Mouse (Mus musculus) embryonic facial prominence, embryonic 15.5 days (tissue): ENCODE measurements around the gene Mmp23. TPM values are rescaled to one million over a fixed set of nuclear protein-coding genes. Genes with fewer than 3 reads are reported as not detected.
"Not testable (repeated sequence)": the region's sequence is repeated elsewhere in the genome, so short reads cannot be mapped to it uniquely, and the experiment has no call there.

Experiments used
- ATAC-seq: fragments of 200-750 bp; cut with Nextera tagmentation; 2 replicates; pipeline ENCODE4 v1.8.0; 2017; ENCODE audit warnings: low read depth, moderate TSS enrichment; ENCODE audit not compliant: insufficient number of reproducible peaks, low FRiP score, low TSS enrichment
- H3K27ac ChIP-seq: fragments of 300-500 bp; sonication (generic); replicated peaks from 2 replicates; pipeline ENCODE4 v1.5.1; 2015; ENCODE audit warnings: mild to moderate bottlenecking, inconsistent platforms
- H3K27me3 ChIP-seq: fragments of 300-500 bp; sonication (generic); 2 replicates; pipeline ENCODE4 v1.6.1; 2015; ENCODE audit warnings: inconsistent platforms
- H3K36me3 ChIP-seq: fragments of 300-500 bp; sonication (generic); 2 replicates; pipeline ENCODE4 v1.6.1; 2015; ENCODE audit warnings: mild to moderate bottlenecking, inconsistent platforms
- H3K4me1 ChIP-seq: fragments of 300-500 bp; sonication (generic); 2 replicates; pipeline ENCODE4 v1.6.1; 2015; ENCODE audit warnings: inconsistent platforms
- H3K4me2 ChIP-seq: fragments of 300-500 bp; sonication (generic); replicated peaks from 2 replicates; pipeline ENCODE4 v1.6.1; 2015; ENCODE audit warnings: mild to moderate bottlenecking, inconsistent platforms
- H3K4me3 ChIP-seq: fragments of 300-500 bp; sonication (generic); replicated peaks from 2 replicates; pipeline ENCODE4 v1.5.1; 2015; ENCODE audit warnings: mild to moderate bottlenecking, inconsistent platforms
- H3K9ac ChIP-seq: fragments of 300-500 bp; sonication (generic); 2 replicates; pipeline ENCODE4 v1.6.1; 2015; ENCODE audit warnings: inconsistent platforms
- H3K9me3 ChIP-seq: fragments of 300-500 bp; sonication (generic); replicated peaks from 2 replicates; pipeline ENCODE4 v1.6.1; 2016; ENCODE audit warnings: inconsistent platforms
- WGBS: fragments of 180-500 bp; shearing (Covaris S2); methylation state at CpG from one replicate; pipeline ENCODE4 v1.1.7; 2015; 5-methylcytosine and 5-hydroxymethylcytosine counted together
- polyA plus RNA-seq: library from polyadenylated mRNA; unstranded; fragments of >200 nt; fragmentation: Nextera tagmentation; extraction: Ambion mirVana; gene quantifications from 2 replicates; pipeline ENCODE4 v1.2.1, GENCODE M21; 2015

Mmp23 gene
- 38.5 and 39.0 TPM in 2 replicates for polyA plus RNA-seq

GRCm38 (mm10) chr4:155653086-155653450 lies at the start of gene Mmp23:
Gene Mmp23 (minus strand): TSS chr4:155653384.
- under 1% methylated on average over 33 of the region's 33 CpGs for WGBS
- H3K27ac ChIP-seq: peak within 1 kb of the TSS; percentile 60; the same call in 1 of the 2 replicates
- H3K4me2 ChIP-seq: peak within 1 kb of the TSS; percentile 94
- H3K9ac ChIP-seq: peak within 1 kb of the TSS; percentile 37
- H3K27me3 ChIP-seq: peaks cover 33% of the 10 kb centered on the region
- peak within 1 kb of the TSS; percentile 51 for H3K4me3 ChIP-seq
- H3K4me1 ChIP-seq: peaks cover 40% of the 10 kb centered on the region
- no peaks in the 10 kb centered on the region for H3K9me3 ChIP-seq
- ATAC-seq: peak; percentile 69
- H3K36me3 ChIP-seq: peaks cover 56% of the 10 kb centered on the region

- Histone ChIP-seq H3K27ac (no peak overlapping the region), H3K9me3 (no peaks in the 10 kb centered on the region), H3K27me3 (no peaks in the 10 kb centered on the region), H3K4me2 (no peak overlapping the region), H3K4me1 (peaks cover 19% of the 10 kb centered on the region), H3K4me3 (no peak overlapping the region), H3K36me3 (no peaks in the 10 kb centered on the region), H3K9ac (no peak overlapping the region)
- no peak for ATAC-seq
Observed at GRCm38 (mm10) chr4:155700425-155700824, 47.2 kb upstream of the Mmp23 start.

DNA sequence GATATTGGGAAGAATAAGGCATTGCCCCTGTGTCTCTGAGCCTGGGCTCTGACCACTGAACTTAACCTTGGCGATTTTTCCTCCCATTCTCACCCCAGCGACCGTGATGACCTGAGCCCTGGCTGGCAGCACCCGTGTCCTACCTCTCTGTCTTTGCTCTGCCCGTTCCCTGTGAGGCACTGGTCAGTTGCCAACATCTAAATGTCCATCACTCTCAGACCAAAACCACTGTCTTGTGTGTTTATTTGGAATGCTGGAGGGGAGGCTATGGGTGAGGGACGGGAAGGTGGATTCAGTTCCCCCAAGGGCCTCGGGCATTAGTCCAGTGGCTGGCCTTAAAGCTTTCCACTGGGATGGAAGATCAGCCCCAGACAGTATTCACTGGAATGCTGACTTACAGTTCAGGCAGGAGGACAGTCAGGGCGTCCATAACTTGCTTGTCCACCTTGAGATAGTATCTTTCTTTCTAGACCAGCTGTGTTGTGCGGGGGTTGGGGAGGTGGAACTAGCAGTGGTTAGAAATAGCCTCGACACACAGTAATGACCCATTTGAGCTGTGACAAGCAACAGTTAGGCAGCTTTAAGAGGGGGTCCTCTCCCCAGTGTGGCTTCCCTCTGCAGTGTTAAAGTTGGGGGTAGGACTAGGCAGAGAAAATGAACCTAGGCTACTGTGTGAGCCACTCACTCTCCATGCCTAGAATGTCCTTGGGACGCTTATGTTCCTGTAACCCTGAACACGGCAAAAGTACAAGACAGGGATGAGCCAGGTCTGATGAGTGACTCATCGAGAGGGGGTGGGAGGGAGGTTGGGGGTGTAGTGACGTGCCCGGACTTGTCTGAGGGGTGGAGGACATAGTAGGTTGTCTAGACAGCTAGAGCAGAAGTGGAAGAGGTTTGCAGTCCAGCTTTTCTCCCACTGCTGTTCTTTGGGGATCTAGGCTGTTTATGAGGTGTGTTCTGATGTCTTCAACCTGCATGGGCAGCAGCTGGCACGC lies 43.4 kb upstream of the Mmp23 start:
- Histone ChIP-seq H3K27me3 (no peaks in the 10 kb centered on the region), H3K27ac (no peak overlapping the region), H3K4me2 (peak overlapping the region; percentile 95; the same call in 1 of the 2 replicates), H3K36me3 (no peaks in the 10 kb centered on the region), H3K9ac (0 out of 2 replicates have a peak overlapping the region, but pooled peaks have one; percentile 2), H3K9me3 (no peaks in the 10 kb centered on the region), H3K4me1 (peaks cover 26% of the 10 kb centered on the region), H3K4me3 (no peak overlapping the region)
- 64% methylated on average over 16 of the region's 16 CpGs for WGBS
- ATAC-seq: no peak

DNA sequence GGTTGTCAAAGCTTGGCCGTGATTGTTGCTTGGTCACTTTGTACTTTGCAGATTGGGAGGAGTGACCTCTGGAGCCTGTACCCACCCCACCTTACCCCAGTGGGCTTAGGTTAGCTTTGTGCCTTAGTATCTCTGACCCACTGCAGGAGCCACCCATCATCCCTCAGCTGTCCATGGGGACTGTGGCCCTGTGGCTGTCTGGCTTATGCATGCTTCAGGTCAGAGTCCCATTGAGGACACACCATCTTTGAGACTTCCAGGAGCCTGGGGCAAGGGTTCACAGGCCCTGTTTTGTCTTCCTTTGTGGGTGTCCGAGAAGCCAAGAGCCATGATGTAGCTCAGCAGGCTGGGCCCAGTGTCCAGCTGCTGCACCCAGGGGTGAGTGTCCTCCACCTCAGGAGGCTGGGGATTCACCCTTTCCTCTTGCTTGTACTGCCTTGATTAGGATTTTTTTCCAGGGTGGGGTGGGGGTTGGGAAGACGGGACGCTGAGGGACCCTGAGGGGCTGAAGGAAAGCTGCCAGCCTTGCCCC lies 42.4 kb upstream of the Mmp23 start:
- WGBS: 66% methylated on average over 4 of the region's 4 CpGs
- H3K4me3 ChIP-seq: peak overlapping the region; percentile 74
- no peaks in the 10 kb centered on the region for H3K9me3 ChIP-seq
- H3K4me2 ChIP-seq: peak overlapping the region; percentile 95
- H3K4me1 ChIP-seq: peaks cover 26% of the 10 kb centered on the region
- ATAC-seq: no peak
- no peaks in the 10 kb centered on the region for H3K36me3 ChIP-seq
- H3K27ac ChIP-seq: no peak overlapping the region
- peaks cover 6% of the 10 kb centered on the region; the same call in 1 of the 2 replicates for H3K27me3 ChIP-seq
- 0 out of 2 replicates have a peak overlapping the region, but pooled peaks have one; percentile 2 for H3K9ac ChIP-seq

DNA sequence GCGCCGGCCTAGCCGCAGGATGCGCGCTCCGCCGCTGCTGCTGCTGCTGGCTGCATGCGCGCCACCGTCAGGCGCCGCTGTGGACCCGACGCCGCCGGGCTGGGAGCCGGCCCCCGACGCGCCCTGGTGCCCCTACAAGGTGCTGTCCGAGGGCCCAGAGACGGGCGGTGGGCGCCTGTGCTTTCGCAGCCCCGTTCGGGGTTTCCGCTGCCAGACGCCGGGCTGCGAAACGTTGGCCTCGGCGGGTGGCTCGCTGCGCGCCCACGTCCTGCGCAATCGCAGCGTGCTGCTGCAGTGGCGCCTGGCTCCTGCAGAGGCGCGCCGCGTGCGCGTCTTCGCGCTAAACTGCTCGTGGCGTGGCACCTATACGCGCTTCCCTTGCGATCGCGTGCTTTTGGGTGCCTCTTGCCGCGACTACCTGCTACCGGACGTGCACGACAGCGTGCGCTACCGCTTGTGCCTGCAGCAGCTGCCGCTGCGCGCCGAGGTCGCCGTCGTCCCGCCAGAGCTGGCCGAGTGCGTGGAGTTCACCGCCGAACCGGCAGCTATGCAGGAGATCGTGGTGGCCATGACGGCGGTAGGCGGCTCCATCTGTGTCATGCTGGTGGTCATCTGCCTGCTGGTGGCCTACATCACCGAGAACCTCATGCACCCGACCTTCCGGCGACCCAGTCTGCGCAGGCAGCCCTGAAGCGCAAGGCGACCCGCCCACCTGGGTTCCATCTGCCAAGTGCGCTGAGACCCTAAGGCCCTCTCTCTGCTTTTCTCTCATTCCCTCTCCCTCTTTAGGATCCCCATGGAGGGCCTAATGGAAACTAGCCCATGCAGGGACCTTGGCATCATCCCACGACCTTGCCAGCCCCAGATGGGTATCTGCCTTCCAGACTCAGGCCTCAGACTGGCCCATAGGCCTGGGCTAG lies 41.6 kb upstream of the Mmp23 start:
- peaks cover 26% of the 10 kb centered on the region for H3K4me1 ChIP-seq
- H3K36me3 ChIP-seq: no peaks in the 10 kb centered on the region
- no peaks in the 10 kb centered on the region for H3K9me3 ChIP-seq
- H3K27ac ChIP-seq: peak overlapping the region; percentile 80
- peak; percentile 81 for ATAC-seq
- under 1% methylated on average over 91 of the region's 92 CpGs for WGBS
- H3K27me3 ChIP-seq: peaks cover 7% of the 10 kb centered on the region; the same call in 1 of the 2 replicates
- H3K9ac ChIP-seq: peak overlapping the region; percentile 58
- peak overlapping the region; percentile 95 for H3K4me2 ChIP-seq
- peak overlapping the region; percentile 74 for H3K4me3 ChIP-seq

GRCm38 (mm10) chr4:155694111-155694481 lies 40.9 kb upstream of the Mmp23 start, which contains the start of gene Fndc10:
Gene Fndc10 (plus strand): TSS chr4:155694342.
- peak within 1 kb of the TSS; percentile 80 for H3K27ac ChIP-seq

DNA sequence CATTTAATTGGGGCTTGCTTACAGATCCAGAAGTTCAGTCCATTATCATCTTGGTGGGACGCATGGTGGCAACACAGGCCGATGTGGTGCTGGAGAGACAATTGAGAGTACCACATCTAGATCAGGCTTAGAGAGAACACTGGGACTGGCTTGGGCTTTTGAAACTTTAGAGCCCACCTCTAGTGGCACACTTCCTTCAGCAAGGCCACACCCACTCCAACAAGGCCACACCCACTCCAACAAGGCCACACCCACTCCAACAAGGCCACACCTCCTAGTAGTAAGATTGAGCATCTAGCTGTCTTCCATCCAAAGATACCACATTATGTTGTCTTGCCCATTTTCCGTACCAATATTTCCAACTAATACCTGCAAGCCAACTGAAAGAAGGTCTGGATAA lies 39.2 kb upstream of the Mmp23 start:
- Histone ChIP-seq H3K4me3 (no peak overlapping the region), H3K27me3 (peaks cover 7% of the 10 kb centered on the region; the same call in 1 of the 2 replicates), H3K9ac (no peak overlapping the region), H3K4me1 (peaks cover 26% of the 10 kb centered on the region), H3K4me2 (no peak overlapping the region), H3K27ac (no peak overlapping the region), H3K9me3 (no peaks in the 10 kb centered on the region), H3K36me3 (no peaks in the 10 kb centered on the region)
- ATAC-seq: no peak
- WGBS: 95% methylated on average over 3 of the region's 3 CpGs

More at GRCm38 (mm10) chr4:155694111-155694481, 40.9 kb upstream of the Mmp23 start, which contains the start of gene Fndc10:
- peak within 1 kb of the TSS; percentile 58 for H3K9ac ChIP-seq
- peak; percentile 85 for ATAC-seq
- H3K36me3 ChIP-seq: no peaks in the 10 kb centered on the region
- H3K4me1 ChIP-seq: peaks cover 26% of the 10 kb centered on the region
- no peaks in the 10 kb centered on the region for H3K9me3 ChIP-seq
- peaks cover 7% of the 10 kb centered on the region; the same call in 1 of the 2 replicates for H3K27me3 ChIP-seq
- peak within 1 kb of the TSS; percentile 74 for H3K4me3 ChIP-seq
- H3K4me2 ChIP-seq: peak within 1 kb of the TSS; percentile 95
- WGBS: 1% methylated on average over 46 of the region's 47 CpGs

GRCm38 (mm10) chr4:155690571-155691375 lies 37.6 kb upstream of the Mmp23 start:
- Histone ChIP-seq H3K27ac (no peak overlapping the region), H3K4me2 (no peak overlapping the region), H3K9me3 (no peaks in the 10 kb centered on the region), H3K4me3 (no peak overlapping the region), H3K27me3 (peaks cover 7% of the 10 kb centered on the region; the same call in 1 of the 2 replicates), H3K4me1 (peaks cover 12% of the 10 kb centered on the region), H3K36me3 (no peaks in the 10 kb centered on the region), H3K9ac (no peak overlapping the region)
- ATAC-seq: no peak
- 78% methylated on average over 12 of the region's 12 CpGs for WGBS

DNA sequence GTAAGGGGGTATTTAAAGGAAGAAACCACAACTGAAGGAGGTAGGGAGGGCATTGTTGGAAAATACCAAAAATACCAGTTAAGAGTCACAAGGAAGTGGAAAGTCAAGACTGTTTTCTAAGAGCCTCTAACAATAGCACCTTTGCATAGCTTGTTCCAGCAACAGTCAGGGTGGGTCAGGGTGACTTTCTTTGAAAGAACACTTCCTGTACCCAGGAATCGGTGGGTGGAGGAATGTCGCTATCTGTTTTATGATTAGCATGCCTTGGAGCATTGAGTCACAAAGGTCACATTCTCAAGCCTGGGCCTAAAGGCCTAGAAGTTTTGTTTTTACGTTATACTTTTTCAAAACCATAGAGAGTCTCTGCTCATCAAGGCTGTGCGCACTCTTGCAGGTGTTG lies 34.6 kb upstream of the Mmp23 start:
- not testable (repeated sequence) for ATAC-seq, H3K9me3 ChIP-seq, H3K9ac ChIP-seq, H3K4me2 ChIP-seq, H3K27me3 ChIP-seq, H3K27ac ChIP-seq, H3K4me1 ChIP-seq, H3K4me3 ChIP-seq, H3K36me3 ChIP-seq
- WGBS: 72% methylated on average over 4 of the region's 4 CpGs

DNA sequence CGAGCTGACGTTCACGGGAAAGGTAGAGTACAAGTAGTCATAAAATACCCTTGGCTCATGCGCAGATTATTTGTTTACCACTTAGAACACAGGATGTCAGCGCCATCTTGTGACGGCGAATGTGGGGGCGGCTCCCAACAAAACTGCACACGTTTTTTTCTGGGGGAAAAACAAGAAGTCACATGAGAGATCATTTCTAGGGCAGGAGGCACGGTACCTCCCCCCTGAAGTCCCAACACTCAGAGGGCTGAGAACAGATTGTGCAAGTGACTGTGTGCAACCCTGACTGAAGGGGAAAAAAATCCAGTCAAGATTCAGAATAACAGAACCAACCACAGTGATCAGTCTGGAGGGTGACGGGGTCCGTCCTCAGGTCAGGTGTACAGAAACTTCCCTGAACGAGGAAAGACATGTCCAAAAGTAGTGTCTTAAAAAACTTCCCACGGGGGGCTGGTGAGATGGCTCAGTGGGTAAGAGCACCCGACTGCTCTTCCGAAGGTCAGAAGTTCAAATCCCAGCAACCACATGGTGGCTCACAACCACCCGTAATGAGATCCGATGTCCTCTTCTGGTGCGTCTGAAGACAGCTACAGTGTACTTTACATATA lies 30.6 kb upstream of the Mmp23 start:
- H3K4me1 ChIP-seq, H3K27ac ChIP-seq, H3K4me2 ChIP-seq, H3K36me3 ChIP-seq, H3K9ac ChIP-seq, H3K4me3 ChIP-seq, ATAC-seq, H3K27me3 ChIP-seq, H3K9me3 ChIP-seq: not testable (repeated sequence)
- 86% methylated on average over 16 of the region's 19 CpGs for WGBS
